Mouse (Mus musculus): ENCODE data around the gene Srprb. TPM values are rescaled to one million over a fixed set of nuclear protein-coding genes. Genes with fewer than 3 reads are reported as not detected.

Srprb gene
- 55.0 and 59.4 TPM in 2 replicates for polyA plus RNA-seq (2014; fragmentation: Nextera tagmentation; extraction: Ambion mirVana)

GRCm38 (mm10) chr9:103201561-103202260, at the start of gene Srprb:
TSS of gene Srprb (minus strand) at chr9:103202137.
- ATAC-seq (ENCODE audit: low FRiP score), result peak; percentile 97

GRCm38 (mm10) chr9:103248618-103249017, 46.7 kb upstream of the Srprb start:
- H3K4me3 ChIP-seq (ENCODE audit: low read depth, low read length), result no peak overlapping the region
- H3K27ac ChIP-seq (ENCODE audit: low read depth, low read length), result no peak overlapping the region
- H3K36me3 ChIP-seq (ENCODE audit: control insufficient read depth, insufficient read depth, low read length), result no peaks in the 10 kb centered on the region
- H3K4me2 ChIP-seq (replicated peaks; ENCODE audit: low read depth, low read length), result no peak overlapping the region
- no peak overlapping the region for H3K9ac ChIP-seq (ENCODE audit: low read depth, low read length)
- H3K27me3 ChIP-seq (ENCODE audit: control insufficient read depth, insufficient read depth, low read length), result no peaks in the 10 kb centered on the region
- WGBS, result 56% methylated on average over 4 of the region's 4 CpGs
- H3K9me3 ChIP-seq (ENCODE audit: control insufficient read depth, low read length), result no peaks in the 10 kb centered on the region
- DNase-seq (ENCODE audit: low spot score) (no peak), ATAC-seq (ENCODE audit: low FRiP score) (no peak)
- H3K4me1 ChIP-seq (replicated peaks; ENCODE audit: control insufficient read depth, insufficient read depth, low read length), result no peaks in the 10 kb centered on the region

More at GRCm38 (mm10) chr9:103201561-103202260, at the start of gene Srprb:
- DNase-seq (ENCODE audit: low spot score), result peak; percentile 96
- Histone ChIP-seq H3K36me3 (ENCODE audit: control insufficient read depth, insufficient read depth, low read length) (no peaks in the 10 kb centered on the region), H3K4me3 (ENCODE audit: low read depth, low read length) (peak within 1 kb of the TSS; percentile 71), H3K9me3 (ENCODE audit: control insufficient read depth, low read length) (no peaks in the 10 kb centered on the region), H3K27ac (ENCODE audit: low read depth, low read length) (peak within 1 kb of the TSS; percentile 65; the same call in 1 of the 2 replicates), H3K4me2 (replicated peaks; ENCODE audit: low read depth, low read length) (peak within 1 kb of the TSS; percentile 55), H3K27me3 (ENCODE audit: control insufficient read depth, insufficient read depth, low read length) (no peaks in the 10 kb centered on the region), H3K4me1 (replicated peaks; ENCODE audit: control insufficient read depth, insufficient read depth, low read length) (no peaks in the 10 kb centered on the region), H3K9ac (ENCODE audit: low read depth, low read length) (peak within 1 kb of the TSS; percentile 83)
- WGBS, result under 1% methylated on average over 45 of the region's 45 CpGs

GRCm38 (mm10) chr9:103246526-103247168, 44.7 kb upstream of the Srprb start:
- Histone ChIP-seq H3K27me3 (ENCODE audit: control insufficient read depth, insufficient read depth, low read length) (no peaks in the 10 kb centered on the region), H3K4me1 (replicated peaks; ENCODE audit: control insufficient read depth, insufficient read depth, low read length) (no peaks in the 10 kb centered on the region), H3K27ac (ENCODE audit: low read depth, low read length) (no peak overlapping the region), H3K4me3 (ENCODE audit: low read depth, low read length) (no peak overlapping the region), H3K9me3 (ENCODE audit: control insufficient read depth, low read length) (no peaks in the 10 kb centered on the region), H3K4me2 (replicated peaks; ENCODE audit: low read depth, low read length) (no peak overlapping the region), H3K9ac (ENCODE audit: low read depth, low read length) (no peak overlapping the region), H3K36me3 (ENCODE audit: control insufficient read depth, insufficient read depth, low read length) (no peaks in the 10 kb centered on the region)
- ATAC-seq (ENCODE audit: low FRiP score), result no peak
- WGBS, result 87% methylated on average over 8 of the region's 8 CpGs
- no peak for DNase-seq (ENCODE audit: low spot score)

- DNase-seq (ENCODE audit: low spot score), result no peak
- H3K36me3 ChIP-seq (ENCODE audit: control insufficient read depth, insufficient read depth, low read length), result no peaks in the 10 kb centered on the region
- ATAC-seq (ENCODE audit: low FRiP score), result no peak
- H3K9me3 ChIP-seq (ENCODE audit: control insufficient read depth, low read length), result no peaks in the 10 kb centered on the region
- no peak overlapping the region for H3K27ac ChIP-seq (ENCODE audit: low read depth, low read length)
- no peaks in the 10 kb centered on the region for H3K27me3 ChIP-seq (ENCODE audit: control insufficient read depth, insufficient read depth, low read length)
- H3K4me3 ChIP-seq (ENCODE audit: low read depth, low read length), result no peak overlapping the region
- no peak overlapping the region for H3K4me2 ChIP-seq (replicated peaks; ENCODE audit: low read depth, low read length)
- no peak overlapping the region for H3K9ac ChIP-seq (ENCODE audit: low read depth, low read length)
- no peaks in the 10 kb centered on the region for H3K4me1 ChIP-seq (replicated peaks; ENCODE audit: control insufficient read depth, insufficient read depth, low read length)
- 92% methylated on average over 4 of the region's 4 CpGs for WGBS
Observed at GRCm38 (mm10) chr9:103243640-103244039, 41.7 kb upstream of the Srprb start.

GRCm38 (mm10) chr9:103241206-103241605, 39.3 kb upstream of the Srprb start:
- no peaks in the 10 kb centered on the region for H3K27me3 ChIP-seq (ENCODE audit: control insufficient read depth, insufficient read depth, low read length)
- no peak for ATAC-seq (ENCODE audit: low FRiP score)
- no peak overlapping the region for H3K4me2 ChIP-seq (replicated peaks; ENCODE audit: low read depth, low read length)
- H3K9ac ChIP-seq (ENCODE audit: low read depth, low read length), result no peak overlapping the region
- no peak overlapping the region for H3K4me3 ChIP-seq (ENCODE audit: low read depth, low read length)
- H3K4me1 ChIP-seq (replicated peaks; ENCODE audit: control insufficient read depth, insufficient read depth, low read length), result no peaks in the 10 kb centered on the region
- no peaks in the 10 kb centered on the region for H3K9me3 ChIP-seq (ENCODE audit: control insufficient read depth, low read length)
- no peak overlapping the region for H3K27ac ChIP-seq (ENCODE audit: low read depth, low read length)
- H3K36me3 ChIP-seq (ENCODE audit: control insufficient read depth, insufficient read depth, low read length), result no peaks in the 10 kb centered on the region
- no peak for DNase-seq (ENCODE audit: low spot score)
- WGBS, result 75% methylated on average over 2 of the region's 2 CpGs

- DNase-seq (ENCODE audit: low spot score) (no peak), ATAC-seq (ENCODE audit: low FRiP score) (no peak)
- H3K4me1 ChIP-seq (replicated peaks; ENCODE audit: control insufficient read depth, insufficient read depth, low read length), result no peaks in the 10 kb centered on the region
- H3K9ac ChIP-seq (ENCODE audit: low read depth, low read length), result no peak overlapping the region
- WGBS, result 93% methylated on average over 6 of the region's 6 CpGs
- H3K9me3 ChIP-seq (ENCODE audit: control insufficient read depth, low read length), result no peaks in the 10 kb centered on the region
- H3K27me3 ChIP-seq (ENCODE audit: control insufficient read depth, insufficient read depth, low read length), result no peaks in the 10 kb centered on the region
- H3K27ac ChIP-seq (ENCODE audit: low read depth, low read length), result no peak overlapping the region
- H3K36me3 ChIP-seq (ENCODE audit: control insufficient read depth, insufficient read depth, low read length), result no peaks in the 10 kb centered on the region
- no peak overlapping the region for H3K4me3 ChIP-seq (ENCODE audit: low read depth, low read length)
- no peak overlapping the region for H3K4me2 ChIP-seq (replicated peaks; ENCODE audit: low read depth, low read length)
Observed at GRCm38 (mm10) chr9:103239471-103239870, 37.5 kb upstream of the Srprb start.

- no peak overlapping the region for H3K4me2 ChIP-seq (replicated peaks; ENCODE audit: low read depth, low read length)
- H3K9ac ChIP-seq (ENCODE audit: low read depth, low read length), result no peak overlapping the region
- H3K27ac ChIP-seq (ENCODE audit: low read depth, low read length), result 0 out of 2 replicates have a peak overlapping the region, but pooled peaks have one; percentile 10
- H3K4me3 ChIP-seq (ENCODE audit: low read depth, low read length), result no peak overlapping the region
- ATAC-seq (ENCODE audit: low FRiP score) (no peak), DNase-seq (ENCODE audit: low spot score) (no peak)
- no peaks in the 10 kb centered on the region for H3K9me3 ChIP-seq (ENCODE audit: control insufficient read depth, low read length)
- H3K27me3 ChIP-seq (ENCODE audit: control insufficient read depth, insufficient read depth, low read length), result no peaks in the 10 kb centered on the region
- H3K4me1 ChIP-seq (replicated peaks; ENCODE audit: control insufficient read depth, insufficient read depth, low read length), result no peaks in the 10 kb centered on the region
- no peaks in the 10 kb centered on the region for H3K36me3 ChIP-seq (ENCODE audit: control insufficient read depth, insufficient read depth, low read length)
- WGBS, result 61% methylated on average over 7 of the region's 7 CpGs
Observed at GRCm38 (mm10) chr9:103234565-103235165, 32.7 kb upstream of the Srprb start.

GRCm38 (mm10) chr9:103234059-103234458, 32.1 kb upstream of the Srprb start:
- Histone ChIP-seq H3K9ac (ENCODE audit: low read depth, low read length) (no peak overlapping the region), H3K9me3 (ENCODE audit: control insufficient read depth, low read length) (no peaks in the 10 kb centered on the region), H3K4me2 (replicated peaks; ENCODE audit: low read depth, low read length) (no peak overlapping the region), H3K27ac (ENCODE audit: low read depth, low read length) (no peak overlapping the region), H3K36me3 (ENCODE audit: control insufficient read depth, insufficient read depth, low read length) (no peaks in the 10 kb centered on the region), H3K27me3 (ENCODE audit: control insufficient read depth, insufficient read depth, low read length) (no peaks in the 10 kb centered on the region), H3K4me3 (ENCODE audit: low read depth, low read length) (no peak overlapping the region), H3K4me1 (replicated peaks; ENCODE audit: control insufficient read depth, insufficient read depth, low read length) (no peaks in the 10 kb centered on the region)
- ATAC-seq (ENCODE audit: low FRiP score), result no peak
- DNase-seq (ENCODE audit: low spot score), result no peak
- 70% methylated on average over 7 of the region's 7 CpGs for WGBS

Measured in hindbrain, embryonic 11.5 days (tissue).